Mouse (Mus musculus) limb, embryonic 13.5 days (tissue): Measurements from ENCODE around the gene St8sia1. TPM values are rescaled to one million over a fixed set of nuclear protein-coding genes. Genes with fewer than 3 reads are reported as not detected.

Experiments used
- ATAC-seq: fragments of 200-750 bp; cut with Nextera tagmentation; 2 replicates; pipeline ENCODE4 v1.8.0; 2017; ENCODE audit warnings: low read depth, moderate number of reproducible peaks, moderate TSS enrichment; ENCODE audit not compliant: low FRiP score
- H3K27ac ChIP-seq: fragments of 300-500 bp; sonication (generic); 2 replicates; pipeline ENCODE4 v1.5.1; 2015; ENCODE audit warnings: inconsistent platforms, mild to moderate bottlenecking, moderate library complexity
- H3K27me3 ChIP-seq: fragments of 300-500 bp; sonication (generic); 2 replicates; pipeline ENCODE4 v1.6.1; 2015; ENCODE audit warnings: mild to moderate bottlenecking, inconsistent platforms
- H3K36me3 ChIP-seq: fragments of 300-500 bp; sonication (generic); 2 replicates; pipeline ENCODE4 v1.6.1; 2015; ENCODE audit warnings: inconsistent platforms, mild to moderate bottlenecking, moderate library complexity
- H3K4me1 ChIP-seq: fragments of 300-500 bp; sonication (generic); 2 replicates; pipeline ENCODE4 v1.6.1; 2015; ENCODE audit warnings: inconsistent platforms
- H3K4me2 ChIP-seq: fragments of 300-500 bp; sonication (generic); replicated peaks from 2 replicates; pipeline ENCODE4 v1.6.1; 2015; ENCODE audit warnings: inconsistent platforms, mild to moderate bottlenecking, moderate library complexity
- H3K4me3 ChIP-seq: fragments of 300-500 bp; sonication (generic); 2 replicates; pipeline ENCODE4 v1.5.1; 2015; ENCODE audit warnings: moderate library complexity, mild to moderate bottlenecking, inconsistent platforms
- H3K9ac ChIP-seq: fragments of 300-500 bp; sonication (generic); 2 replicates; pipeline ENCODE4 v1.6.1; 2015; ENCODE audit warnings: mild to moderate bottlenecking, inconsistent platforms
- H3K9me3 ChIP-seq: fragments of 300-500 bp; sonication (generic); 2 replicates; pipeline ENCODE4 v1.6.1; 2016; ENCODE audit warnings: inconsistent platforms
- WGBS: fragments of 180-500 bp; shearing (Covaris S2); methylation state at CpG from one replicate; pipeline ENCODE4 v1.1.7; 2015; 5-methylcytosine and 5-hydroxymethylcytosine counted together
- polyA plus RNA-seq: library from polyadenylated mRNA; unstranded; fragments of >200 nt; fragmentation: Nextera tagmentation; extraction: Ambion mirVana; gene quantifications from 2 replicates; pipeline ENCODE4 v1.2.1, GENCODE M21; 2015

The St8sia1 gene
- polyA plus RNA-seq, 1 experiment from 2014 or later = 1.3 TPM

GRCm38 (mm10) chr6:142785343-142785742, 178.9 kb downstream of the St8sia1 start:
- Histone ChIP-seq H3K27ac (no peak overlapping the region), H3K9me3 (no peaks in the 10 kb centered on the region), H3K4me1 (no peaks in the 10 kb centered on the region), H3K4me2 (no peak overlapping the region), H3K36me3 (no peaks in the 10 kb centered on the region), H3K27me3 (no peaks in the 10 kb centered on the region), H3K9ac (no peak overlapping the region), H3K4me3 (no peak overlapping the region)
- no peak for ATAC-seq
- WGBS = 36% methylated on average over 4 of the region's 4 CpGs

DNA sequence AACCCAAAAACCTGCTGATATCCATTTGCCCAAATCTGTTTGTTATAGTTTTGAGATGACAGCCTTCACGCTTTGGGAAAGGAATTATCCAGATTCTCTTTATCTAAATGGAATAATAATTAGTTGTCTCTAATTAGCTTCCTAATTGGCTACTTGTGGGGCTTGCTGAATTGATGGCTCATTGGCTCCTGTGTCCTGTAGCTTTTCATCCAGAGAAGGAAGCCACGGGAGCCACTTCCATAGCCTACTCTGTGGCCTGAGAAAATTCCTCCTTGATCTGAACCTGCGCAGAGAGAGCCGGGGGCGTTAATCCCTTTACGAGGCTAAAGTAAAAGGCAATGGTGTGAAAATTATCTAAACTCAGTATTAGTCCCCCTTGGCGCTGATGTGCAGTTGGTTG, 183.0 kb downstream of the St8sia1 start:
- WGBS = 46% methylated on average over 7 of the region's 7 CpGs

GRCm38 (mm10) chr6:142780574-142781033, 183.6 kb downstream of the St8sia1 start:
- 83% methylated on average over 4 of the region's 4 CpGs for WGBS
- H3K36me3 ChIP-seq = 0 out of 2 replicates have a peak, but pooled peaks cover 3% of the 10 kb centered on the region
- no peak overlapping the region for H3K27ac ChIP-seq
- no peaks in the 10 kb centered on the region for H3K4me1 ChIP-seq
- no peaks in the 10 kb centered on the region for H3K27me3 ChIP-seq
- no peak for ATAC-seq
- H3K4me3 ChIP-seq = no peak overlapping the region
- no peaks in the 10 kb centered on the region for H3K9me3 ChIP-seq
- no peak overlapping the region for H3K9ac ChIP-seq
- H3K4me2 ChIP-seq = no peak overlapping the region

More for the DNA sequence above, 183.0 kb downstream of the St8sia1 start:
- Histone ChIP-seq H3K27me3 (no peaks in the 10 kb centered on the region), H3K36me3 (no peaks in the 10 kb centered on the region), H3K4me2 (no peak overlapping the region), H3K9me3 (no peaks in the 10 kb centered on the region), H3K4me1 (no peaks in the 10 kb centered on the region), H3K9ac (no peak overlapping the region), H3K27ac (no peak overlapping the region), H3K4me3 (no peak overlapping the region)
- ATAC-seq = no peak

DNA sequence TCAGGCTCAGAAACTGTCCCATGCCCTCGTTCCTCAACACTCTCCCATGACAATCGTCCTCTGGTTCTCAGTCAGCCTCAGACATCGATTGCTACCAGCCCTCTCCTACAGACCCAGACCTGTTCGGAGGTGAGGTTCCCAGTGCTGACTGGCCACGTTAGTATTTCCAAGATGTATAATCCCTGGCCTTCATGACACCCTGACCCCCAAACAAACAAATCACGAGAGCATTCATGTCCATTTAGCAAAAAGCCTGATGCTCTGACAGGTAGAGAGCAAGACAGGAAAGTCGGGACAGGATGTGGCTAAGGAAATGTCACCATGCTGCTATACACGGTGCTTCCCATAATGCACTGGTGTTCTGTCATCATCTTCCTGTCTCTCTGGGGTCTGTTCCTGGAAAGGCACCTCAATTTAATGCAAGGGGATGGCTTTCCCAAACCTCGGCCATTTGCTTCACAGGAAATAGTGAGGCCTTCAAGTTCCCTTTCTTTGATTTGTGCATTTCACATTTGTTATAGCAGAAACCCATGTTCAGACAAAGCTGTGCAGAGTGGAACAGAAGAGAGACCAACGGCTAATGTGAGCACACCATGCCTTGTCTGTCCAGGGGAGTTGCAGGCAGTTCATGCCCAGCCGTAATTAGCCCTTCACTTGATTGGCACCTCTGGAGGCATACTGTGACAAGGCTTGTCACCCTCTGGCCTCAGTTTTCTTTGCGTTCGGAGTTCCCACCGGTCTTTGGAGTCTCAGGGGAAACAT, 184.3 kb downstream of the St8sia1 start:
- Histone ChIP-seq H3K9ac (no peak overlapping the region), H3K27me3 (no peaks in the 10 kb centered on the region), H3K36me3 (peaks cover 6% of the 10 kb centered on the region), H3K27ac (no peak overlapping the region), H3K4me3 (no peak overlapping the region), H3K9me3 (no peaks in the 10 kb centered on the region), H3K4me2 (no peak overlapping the region), H3K4me1 (no peaks in the 10 kb centered on the region)
- no peak; the same call in 1 of the 2 replicates for ATAC-seq
- 74% methylated on average over 14 of the region's 14 CpGs for WGBS

DNA sequence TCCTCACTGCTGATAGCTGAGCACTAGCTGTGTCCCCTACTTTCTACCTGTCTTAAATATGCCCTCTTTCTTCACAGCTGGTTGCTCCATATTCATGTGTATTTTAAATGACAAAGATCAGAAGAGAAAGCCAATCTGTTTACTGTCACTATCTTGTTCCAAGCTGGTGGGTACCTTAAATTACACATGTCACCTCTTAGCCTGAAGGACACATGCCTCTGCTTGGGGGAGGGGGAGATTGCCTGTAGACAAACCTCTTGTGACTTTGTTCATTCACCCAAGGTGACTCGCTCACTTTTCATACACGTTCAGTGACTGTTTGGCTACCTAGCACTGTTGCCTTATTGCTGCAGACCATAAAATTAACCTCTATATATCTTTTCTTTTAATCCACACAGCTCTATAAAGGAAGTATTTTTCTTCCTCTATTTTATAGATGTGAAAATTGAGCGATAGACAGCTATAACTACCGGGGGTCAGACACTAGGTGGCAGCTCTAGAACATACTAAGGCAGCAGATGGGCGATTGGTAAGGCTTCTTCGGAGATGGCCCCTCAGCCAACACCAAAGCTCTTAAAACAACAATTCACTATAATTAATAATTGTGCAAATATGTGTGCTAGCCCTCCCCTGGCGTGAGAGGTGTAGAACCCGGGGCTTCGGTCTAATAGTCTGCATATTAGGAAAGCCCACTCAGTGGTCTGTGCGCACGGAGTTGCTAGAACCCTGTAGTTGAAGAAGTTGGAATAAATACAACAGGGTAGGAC, 185.0 kb downstream of the St8sia1 start:
- no peak overlapping the region for H3K9ac ChIP-seq
- ATAC-seq = peak; percentile 40; the same call in 1 of the 2 replicates
- peaks cover 14% of the 10 kb centered on the region for H3K36me3 ChIP-seq
- no peak overlapping the region for H3K4me2 ChIP-seq
- H3K4me1 ChIP-seq = no peaks in the 10 kb centered on the region
- no peak overlapping the region for H3K27ac ChIP-seq
- WGBS = 49% methylated on average over 11 of the region's 11 CpGs
- H3K27me3 ChIP-seq = no peaks in the 10 kb centered on the region
- no peaks in the 10 kb centered on the region for H3K9me3 ChIP-seq
- H3K4me3 ChIP-seq = no peak overlapping the region

GRCm38 (mm10) chr6:142776935-142777334, 187.3 kb downstream of the St8sia1 start:
- 75% methylated on average over 4 of the region's 4 CpGs for WGBS
- no peak overlapping the region for H3K27ac ChIP-seq
- no peaks in the 10 kb centered on the region for H3K4me1 ChIP-seq
- no peaks in the 10 kb centered on the region for H3K9me3 ChIP-seq
- H3K27me3 ChIP-seq = no peaks in the 10 kb centered on the region
- no peak for ATAC-seq
- H3K36me3 ChIP-seq = peaks cover 37% of the 10 kb centered on the region
- no peak overlapping the region for H3K4me2 ChIP-seq
- no peak overlapping the region for H3K4me3 ChIP-seq
- no peak overlapping the region for H3K9ac ChIP-seq

DNA sequence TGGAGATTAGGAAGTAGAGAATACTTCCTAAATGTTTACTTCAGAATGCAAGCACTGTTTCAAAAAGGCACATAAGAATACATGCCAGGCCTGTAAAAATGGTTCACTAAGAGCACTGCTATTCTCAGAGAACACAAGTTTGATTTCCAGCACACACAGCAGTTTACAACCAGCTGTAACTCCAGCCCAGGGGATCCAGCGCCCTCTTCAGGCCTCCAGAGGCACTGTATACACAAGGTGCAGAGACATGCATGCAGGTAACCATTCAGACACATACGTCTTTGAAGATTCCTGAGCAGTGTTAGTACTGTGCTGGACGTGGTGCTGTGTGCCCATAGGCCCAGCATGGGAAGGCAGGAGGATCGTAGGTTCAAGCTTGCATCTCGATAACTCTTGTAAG, 190.7 kb downstream of the St8sia1 start:
- no peaks in the 10 kb centered on the region for H3K9me3 ChIP-seq
- peaks cover 68% of the 10 kb centered on the region for H3K36me3 ChIP-seq
- H3K27ac ChIP-seq = no peak overlapping the region
- no peak for ATAC-seq
- H3K4me1 ChIP-seq = no peaks in the 10 kb centered on the region
- no peak overlapping the region for H3K9ac ChIP-seq
- H3K27me3 ChIP-seq = no peaks in the 10 kb centered on the region
- no peak overlapping the region for H3K4me2 ChIP-seq
- H3K4me3 ChIP-seq = no peak overlapping the region
- 88% methylated on average over 5 of the region's 5 CpGs for WGBS

DNA sequence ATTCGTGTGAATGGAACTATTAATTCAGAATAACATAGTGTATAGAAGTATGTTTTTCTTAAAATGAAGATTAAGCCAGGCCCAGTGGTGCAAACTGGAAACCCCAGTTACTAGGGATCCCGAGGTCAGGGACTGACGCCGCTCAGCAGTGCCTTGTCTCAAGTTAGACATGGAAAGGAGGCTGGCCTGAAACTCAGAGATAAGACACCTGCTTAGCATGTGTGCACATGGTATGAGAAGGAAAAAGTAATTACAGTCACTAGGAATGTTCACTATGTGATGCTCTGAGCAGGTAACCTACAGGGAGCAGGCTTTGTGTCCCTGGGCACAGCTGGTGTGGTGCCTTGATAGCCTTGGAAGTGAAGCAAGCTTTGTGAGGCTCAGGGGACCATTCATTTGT, 192.6 kb downstream of the St8sia1 start:
- Histone ChIP-seq H3K9me3 (no peaks in the 10 kb centered on the region), H3K4me3 (no peak overlapping the region), H3K27me3 (no peaks in the 10 kb centered on the region), H3K9ac (no peak overlapping the region), H3K27ac (no peak overlapping the region), H3K4me2 (no peak overlapping the region), H3K36me3 (peaks cover 88% of the 10 kb centered on the region), H3K4me1 (no peaks in the 10 kb centered on the region)
- WGBS = 94% methylated on average over 4 of the region's 4 CpGs
- ATAC-seq = no peak

Other genes with a start within 250 kb of the St8sia1 start
- 74.7 and 79.6 TPM in 2 replicates for gene Cmas, start 207.8 kb downstream of the St8sia1 start, polyA plus RNA-seq
- not detected in 2 replicates for gene Sult6b2, start 159.9 kb downstream of the St8sia1 start, polyA plus RNA-seq
- 29.1 and 30.0 TPM in 2 replicates for gene C2cd5, start 135.7 kb upstream of the St8sia1 start, polyA plus RNA-seq
- 16.8 and 19.4 TPM in 2 replicates for gene Etnk1, start 202.8 kb upstream of the St8sia1 start, polyA plus RNA-seq